Mouse (Mus musculus): Measurements from ENCODE around the gene Grm6.

Gene Grm6

GRCm38 (mm10) chr11:50850177-50850735 lies at the start of gene Grm6:
TSS of gene Grm6 (plus strand) at chr11:50850685.
- no peak for DNase-seq

GRCm38 (mm10) chr11:50814233-50814632 lies 36.3 kb upstream of the Grm6 start:
- DNase-seq = no peak

- peak; percentile 18 for DNase-seq
These were observed 24.3 kb upstream of the Grm6 start for GRCm38 (mm10) chr11:50826214-50826613.

- peak; percentile 88 for DNase-seq
These were observed 23.2 kb upstream of the Grm6 start, which contains the start of gene Zfp354c for GRCm38 (mm10) chr11:50827010-50827953. TSS of gene Zfp354c (minus strand) at chr11:50827724.

- DNase-seq = no peak
These were observed 14.8 kb upstream of the Grm6 start for GRCm38 (mm10) chr11:50835727-50836126.

- peak; percentile 96 for DNase-seq
These were observed 9.3 kb upstream of the Grm6 start, which contains the start of gene Zfp879 for GRCm38 (mm10) chr11:50841023-50841735. TSS of gene Zfp879 (minus strand) at chr11:50841552.

GRCm38 (mm10) chr11:50845951-50846350 lies 4.5 kb upstream of the Grm6 start:
- no peak for DNase-seq

- DNase-seq = no peak
These were observed 3.4 kb upstream of the Grm6 start for GRCm38 (mm10) chr11:50847047-50847446.

- no peak for DNase-seq
These were observed 1.9 kb upstream of the Grm6 start for GRCm38 (mm10) chr11:50848520-50849137.

GRCm38 (mm10) chr11:50849310-50849709 lies 1.2 kb upstream of the Grm6 start:
- DNase-seq = no peak

GRCm38 (mm10) chr11:50850989-50851601 lies 610 bp downstream of the Grm6 start:
- peak; percentile 19 for DNase-seq

- no peak for DNase-seq
These were observed 28.2 kb downstream of the Grm6 start for GRCm38 (mm10) chr11:50878641-50879040.

- no peak for DNase-seq
These were observed 33.3 kb downstream of the Grm6 start for GRCm38 (mm10) chr11:50883756-50884155.

- DNase-seq = peak; percentile 4
These were observed 35.9 kb downstream of the Grm6 start for GRCm38 (mm10) chr11:50886231-50886932.

- no peak for DNase-seq
These were observed 36.4 kb downstream of the Grm6 start for GRCm38 (mm10) chr11:50886933-50887293.

GRCm38 (mm10) chr11:50887390-50888128 lies 37.1 kb downstream of the Grm6 start, which contains the start of gene Zfp454:
TSS of gene Zfp454 (minus strand) at chr11:50887651.
- peak; percentile 94 for DNase-seq

- DNase-seq = no peak
These were observed 42.0 kb downstream of the Grm6 start for GRCm38 (mm10) chr11:50892441-50892840.

GRCm38 (mm10) chr11:50897359-50897758 lies 46.9 kb downstream of the Grm6 start:
- DNase-seq = no peak

- DNase-seq = no peak
These were observed 57.7 kb downstream of the Grm6 start for GRCm38 (mm10) chr11:50908136-50908535.

- no peak for DNase-seq
These were observed 62.8 kb downstream of the Grm6 start for GRCm38 (mm10) chr11:50913301-50913700.

- no peak for DNase-seq
These were observed 64.0 kb downstream of the Grm6 start for GRCm38 (mm10) chr11:50914461-50914860.

All from kidney, postnatal 14 days (tissue).